Mouse (Mus musculus) midbrain, embryonic 14.5 days (tissue): ENCODE measurements around the gene Csnk2b. TPM values are rescaled to one million over a fixed set of nuclear protein-coding genes. Genes with fewer than 3 reads are reported as not detected.
"Not testable (repeated sequence)": the region's sequence is repeated elsewhere in the genome, so short reads cannot be mapped to it uniquely, and the experiment has no call there.

ENCODE experiments used
- ATAC-seq: fragments of 200-750 bp; cut with Nextera tagmentation; 2 replicates; pipeline ENCODE4 v1.8.0; 2017; ENCODE audit warnings: moderate number of reproducible peaks, moderate library complexity; ENCODE audit not compliant: low FRiP score, low TSS enrichment
- DNase-seq: peaks from one replicate; pipeline ENCODE4 v3.0.0-alpha.2; 2015
- H3K27ac ChIP-seq: fragments of 300-500 bp; sonication (generic); replicated peaks from 2 replicates; pipeline ENCODE4 v1.5.1; 2014; ENCODE audit warnings: mild to moderate bottlenecking, low read depth, low read length, moderate library complexity
- H3K27me3 ChIP-seq: fragments of 300-500 bp; sonication (generic); 2 replicates; pipeline ENCODE4 v1.6.1; 2014; ENCODE audit warnings: low read length, control low read depth, mixed read lengths; ENCODE audit not compliant: control insufficient read depth, insufficient read depth
- H3K36me3 ChIP-seq: fragments of 300-500 bp; sonication (generic); 2 replicates; pipeline ENCODE4 v1.6.1; 2014; ENCODE audit warnings: low read length, control low read depth; ENCODE audit not compliant: control insufficient read depth, insufficient read depth
- H3K4me1 ChIP-seq: fragments of 300-500 bp; sonication (generic); 2 replicates; pipeline ENCODE4 v1.6.1; 2014; ENCODE audit warnings: mild to moderate bottlenecking, antibody characterized with exemption, low read length, control low read depth; ENCODE audit not compliant: control insufficient read depth, insufficient read depth
- H3K4me2 ChIP-seq: fragments of 300-500 bp; sonication (generic); 2 replicates; pipeline ENCODE4 v1.6.1; 2014; ENCODE audit warnings: mild to moderate bottlenecking, low read length, moderate library complexity
- H3K4me3 ChIP-seq: fragments of 300-500 bp; sonication (generic); replicated peaks from 2 replicates; pipeline ENCODE4 v1.5.1; 2014; ENCODE audit warnings: low read depth, low read length
- H3K9ac ChIP-seq: fragments of 300-500 bp; sonication (generic); replicated peaks from 2 replicates; pipeline ENCODE4 v1.6.1; 2014; ENCODE audit warnings: mild to moderate bottlenecking, low read length, moderate library complexity
- H3K9me3 ChIP-seq: fragments of 300-500 bp; sonication (generic); 2 replicates; pipeline ENCODE4 v1.6.1; 2016; ENCODE audit warnings: low read length, control low read depth, mixed read lengths; ENCODE audit not compliant: control insufficient read depth
- WGBS: fragments of 180-500 bp; shearing (Covaris S2); extraction: QIAGEN DNeasy Blood & Tissue Kit; methylation state at CpG from one replicate; pipeline ENCODE4 v1.1.7; 2014; 5-methylcytosine and 5-hydroxymethylcytosine counted together
- polyA plus RNA-seq: library from polyadenylated mRNA; unstranded; fragments of >200 nt; fragmentation: Nextera tagmentation; extraction: Ambion mirVana; gene quantifications from 2 replicates; pipeline ENCODE4 v1.2.1, GENCODE M21; 2014

Csnk2b gene
- polyA plus RNA-seq, 1 experiment from 2014 or later: 334 TPM

DNA sequence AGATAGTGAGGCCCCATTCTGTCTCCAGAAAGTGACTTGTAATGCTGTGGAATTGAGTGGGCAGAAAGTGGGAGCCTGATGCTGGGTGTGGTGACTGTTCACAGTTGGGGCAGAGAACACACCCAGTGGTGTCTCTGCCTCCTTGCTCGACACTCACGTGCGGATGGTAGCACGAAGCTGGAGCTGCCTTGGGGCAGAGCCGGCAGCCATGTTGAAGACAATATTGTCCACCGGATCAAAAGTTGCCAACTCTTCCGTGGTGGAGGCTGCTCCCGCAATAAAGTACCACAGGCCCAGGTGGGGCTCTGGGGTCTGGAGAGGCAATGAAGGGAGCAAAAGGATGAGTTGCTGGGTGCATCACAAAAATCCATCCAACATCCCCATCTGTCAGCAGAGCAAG is 9.2 kb upstream of the Csnk2b start:
- ATAC-seq: no peak

DNA sequence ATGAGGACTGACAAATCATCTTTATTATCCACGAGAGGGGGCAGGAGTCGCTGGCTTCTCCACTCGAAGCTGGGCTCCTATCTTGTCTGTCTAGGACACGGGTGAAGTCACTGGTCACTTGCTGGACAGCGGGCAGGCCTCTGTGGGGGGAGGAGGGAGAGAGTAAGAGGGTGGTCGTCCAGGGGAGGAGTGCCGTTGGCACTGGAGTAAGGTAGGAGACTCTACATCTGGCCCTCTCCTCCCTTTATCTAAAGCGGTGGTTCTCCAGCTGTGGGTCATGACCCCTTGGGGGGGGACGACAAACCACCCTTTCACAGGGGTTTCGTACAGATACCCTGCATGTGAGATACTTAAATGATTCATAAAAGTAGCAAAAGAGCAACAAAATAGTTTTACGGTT is 7.1 kb upstream of the Csnk2b start:
- DNase-seq (no peak), ATAC-seq (no peak)
- Histone ChIP-seq H3K27me3 (no peaks in the 10 kb centered on the region), H3K27ac (no peak overlapping the region), H3K9me3 (no peaks in the 10 kb centered on the region), H3K36me3 (peaks cover 13% of the 10 kb centered on the region; the same call in 1 of the 2 replicates), H3K9ac (no peak overlapping the region), H3K4me3 (no peak overlapping the region), H3K4me1 (peaks cover 7% of the 10 kb centered on the region; the same call in 1 of the 2 replicates), H3K4me2 (no peak overlapping the region)
- WGBS: 73% methylated on average over 11 of the region's 11 CpGs

More for the DNA sequence above, 9.2 kb upstream of the Csnk2b start:
- peaks cover 7% of the 10 kb centered on the region; the same call in 1 of the 2 replicates for H3K4me1 ChIP-seq
- H3K9ac ChIP-seq: no peak overlapping the region
- H3K27me3 ChIP-seq: no peaks in the 10 kb centered on the region
- peaks cover 8% of the 10 kb centered on the region; the same call in 1 of the 2 replicates for H3K36me3 ChIP-seq
- no peaks in the 10 kb centered on the region for H3K9me3 ChIP-seq
- 89% methylated on average over 8 of the region's 8 CpGs for WGBS
- H3K27ac ChIP-seq: no peak overlapping the region
- no peak overlapping the region for H3K4me3 ChIP-seq
- no peak overlapping the region for H3K4me2 ChIP-seq
- DNase-seq: no peak

DNA sequence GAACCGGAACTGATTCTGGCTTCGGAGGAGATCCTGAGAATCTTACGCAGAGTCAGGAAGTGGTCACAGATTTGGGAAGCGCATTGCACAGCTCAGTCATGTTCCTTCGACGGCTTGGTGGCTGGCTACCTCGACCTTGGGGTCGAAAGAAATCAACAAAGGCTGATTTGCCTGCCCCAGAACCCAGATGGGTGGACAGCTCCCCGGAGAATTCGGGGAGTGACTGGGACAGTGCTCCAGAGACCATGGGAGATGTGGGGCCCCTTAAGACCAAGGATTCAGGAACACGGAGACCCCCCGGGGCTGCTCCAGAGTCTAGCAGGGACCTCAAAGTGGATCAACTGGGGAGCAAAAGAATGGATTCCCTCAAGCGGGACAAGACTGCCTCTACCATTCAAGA is 5.2 kb upstream of the Csnk2b start:
- Histone ChIP-seq H3K9me3 (no peaks in the 10 kb centered on the region), H3K27ac (no peak overlapping the region), H3K9ac (peak overlapping the region; percentile 78), H3K4me3 (peak overlapping the region; percentile 59), H3K27me3 (no peaks in the 10 kb centered on the region), H3K4me2 (peak overlapping the region; percentile 77), H3K36me3 (peaks cover 18% of the 10 kb centered on the region), H3K4me1 (peaks cover 13% of the 10 kb centered on the region; the same call in 1 of the 2 replicates)
- no peak for DNase-seq
- ATAC-seq: no peak
- WGBS: 68% methylated on average over 13 of the region's 13 CpGs

DNA sequence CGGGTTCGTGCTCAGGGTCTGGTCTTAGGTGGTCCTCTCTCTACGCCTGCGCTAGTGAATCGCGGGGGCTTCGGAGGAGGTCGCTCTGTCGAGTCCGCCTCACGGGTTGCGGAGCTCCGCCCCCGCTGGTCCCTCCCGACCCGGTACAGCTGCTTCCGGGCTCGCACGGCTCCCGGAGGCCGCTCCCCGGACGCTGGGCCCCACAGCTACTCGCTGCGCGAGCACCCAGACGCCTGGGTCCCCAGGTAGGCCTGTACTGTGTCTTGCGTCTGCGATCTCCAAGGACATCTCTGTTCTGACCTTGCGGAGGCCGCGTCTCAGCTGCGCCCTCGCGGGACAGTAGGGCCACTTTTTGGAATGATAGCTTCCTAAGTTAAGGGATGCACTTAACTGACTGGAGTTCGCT is 4.4 kb upstream of the Csnk2b start, which contains the start of gene D17H6S53E:
D17H6S53E (plus strand) TSS at position 168 of the 406 bp plus-strand sequence.
- Histone ChIP-seq H3K36me3 (peaks cover 18% of the 10 kb centered on the region), H3K27me3 (no peaks in the 10 kb centered on the region), H3K4me1 (peaks cover 13% of the 10 kb centered on the region; the same call in 1 of the 2 replicates), H3K9me3 (no peaks in the 10 kb centered on the region), H3K27ac (peak within 1 kb of the TSS; percentile 74), H3K9ac (peak within 1 kb of the TSS; percentile 78), H3K4me3 (peak within 1 kb of the TSS; percentile 59), H3K4me2 (peak within 1 kb of the TSS; percentile 77)
- peak; percentile 83 for DNase-seq
- WGBS: under 1% methylated on average over 36 of the region's 36 CpGs
- no peak; the same call in 1 of the 2 replicates for ATAC-seq

DNA sequence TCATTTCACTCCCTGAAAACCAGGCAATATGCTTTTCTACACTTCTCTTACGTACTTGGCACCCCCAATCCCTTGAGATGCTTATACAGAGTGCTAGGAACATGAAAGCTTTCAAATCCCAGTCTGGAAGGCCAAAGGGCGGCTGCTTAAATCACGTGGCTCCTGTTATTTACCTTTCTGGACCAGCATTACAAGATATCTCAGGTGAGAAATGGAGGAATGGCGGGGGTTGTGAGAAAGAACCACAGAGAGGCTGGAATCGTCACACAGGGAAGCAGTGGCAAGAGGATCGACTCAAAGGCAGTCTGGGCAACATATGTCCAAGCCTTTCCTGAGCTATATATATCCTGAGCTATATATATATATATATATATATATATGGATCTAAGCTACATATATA is 3.7 kb upstream of the Csnk2b start:
- H3K9ac ChIP-seq: peak overlapping the region; percentile 78
- peaks cover 18% of the 10 kb centered on the region for H3K36me3 ChIP-seq
- no peaks in the 10 kb centered on the region for H3K27me3 ChIP-seq
- DNase-seq (no peak), ATAC-seq (no peak)
- 42% methylated on average over 6 of the region's 6 CpGs for WGBS
- H3K9me3 ChIP-seq: no peaks in the 10 kb centered on the region
- peak overlapping the region; percentile 59 for H3K4me3 ChIP-seq
- peaks cover 13% of the 10 kb centered on the region; the same call in 1 of the 2 replicates for H3K4me1 ChIP-seq
- peak overlapping the region; percentile 77 for H3K4me2 ChIP-seq
- peak overlapping the region; percentile 74; the same call in 1 of the 2 replicates for H3K27ac ChIP-seq

DNA sequence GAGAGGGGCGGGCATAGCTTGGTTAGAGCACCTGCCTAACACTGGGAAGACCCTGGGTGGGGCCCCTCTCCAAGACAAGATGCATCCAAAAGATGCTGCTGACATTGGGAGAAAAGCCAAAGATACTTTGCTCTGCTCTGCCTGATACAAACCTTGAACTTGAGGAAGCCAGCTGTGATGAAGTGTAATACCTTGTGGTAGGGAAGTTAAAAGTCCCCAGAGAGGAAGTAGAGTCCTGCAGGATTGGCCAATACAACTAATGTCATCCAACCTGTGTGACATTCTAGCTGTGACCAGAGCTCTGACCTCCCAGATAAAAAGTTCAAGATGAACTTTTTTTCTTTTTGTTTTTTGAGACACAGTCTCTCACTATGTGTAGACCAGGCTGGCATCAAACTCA is 3.2 kb upstream of the Csnk2b start:
- DNase-seq: no peak
- no peak overlapping the region for H3K9ac ChIP-seq
- WGBS: 94% methylated on average over 1 of the region's 1 CpGs

DNA sequence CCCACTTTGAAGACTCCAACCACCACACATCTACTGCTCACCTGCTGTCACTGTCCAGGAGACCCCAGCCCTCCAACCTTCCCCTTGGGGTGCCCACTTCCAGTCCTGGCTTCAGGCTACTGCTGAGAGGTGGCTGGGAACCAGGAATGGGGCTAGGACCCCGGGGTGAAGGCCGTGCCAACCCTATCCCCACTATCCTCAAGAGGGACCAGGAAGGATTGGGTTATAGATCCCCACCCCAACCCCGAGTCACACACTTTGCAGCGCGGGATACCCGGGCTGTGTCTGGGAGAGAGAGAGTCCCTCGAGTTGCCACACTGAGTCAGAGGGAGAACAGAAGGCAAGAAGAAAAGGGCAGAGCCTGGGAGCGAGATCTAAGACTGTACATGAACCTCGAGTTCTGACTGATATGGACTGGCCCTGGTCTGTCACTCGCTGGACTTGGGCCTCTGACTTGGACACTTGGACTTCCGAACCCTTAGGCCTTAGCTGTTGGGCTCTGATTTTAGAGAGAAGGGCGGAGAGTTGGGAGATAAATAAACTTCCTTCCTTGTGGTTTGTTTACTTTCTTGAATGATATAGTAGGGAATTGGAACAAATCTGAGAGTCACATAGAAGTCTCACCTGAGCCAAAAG is 2.5 kb upstream of the Csnk2b start:
- peaks cover 16% of the 10 kb centered on the region; the same call in 1 of the 2 replicates for H3K36me3 ChIP-seq
- H3K4me1 ChIP-seq: peaks cover 19% of the 10 kb centered on the region
- WGBS: 95% methylated on average over 12 of the region's 12 CpGs

More for the DNA sequence above, 3.2 kb upstream of the Csnk2b start:
- Histone ChIP-seq H3K27ac (no peak overlapping the region), H3K9me3 (no peaks in the 10 kb centered on the region), H3K27me3 (no peaks in the 10 kb centered on the region), H3K36me3 (peaks cover 14% of the 10 kb centered on the region), H3K4me2 (no peak overlapping the region), H3K4me1 (peaks cover 18% of the 10 kb centered on the region), H3K4me3 (no peak overlapping the region)
- no peak for ATAC-seq

DNA sequence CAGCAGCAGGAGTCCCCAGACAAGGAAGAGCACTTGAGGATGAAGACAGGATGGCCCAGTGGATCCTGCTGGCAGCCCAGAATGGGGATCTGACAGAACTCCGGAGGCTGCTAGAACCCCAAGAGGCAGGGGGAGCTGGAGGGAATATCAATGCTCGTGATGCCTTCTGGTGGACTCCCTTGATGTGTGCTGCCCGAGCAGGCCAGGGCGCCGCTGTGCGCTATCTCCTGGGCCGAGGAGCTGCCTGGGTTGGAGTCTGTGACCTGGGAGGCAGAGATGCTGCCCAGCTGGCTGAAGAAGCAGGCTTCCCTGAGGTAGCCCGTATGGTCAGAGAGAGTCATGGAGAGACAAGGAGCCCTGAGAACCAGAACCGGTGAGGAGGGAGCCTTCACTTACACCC is 1.4 kb upstream of the Csnk2b start:
- H3K4me3 ChIP-seq, H3K9ac ChIP-seq, ATAC-seq, H3K27ac ChIP-seq, H3K9me3 ChIP-seq, H3K27me3 ChIP-seq, H3K4me2 ChIP-seq, DNase-seq: not testable (repeated sequence)
- Histone ChIP-seq H3K4me1 (peaks cover 19% of the 10 kb centered on the region), H3K36me3 (peaks cover 25% of the 10 kb centered on the region)
- WGBS: 89% methylated on average over 9 of the region's 9 CpGs

More for the DNA sequence above, 2.5 kb upstream of the Csnk2b start:
- H3K9me3 ChIP-seq, H3K4me3 ChIP-seq, H3K9ac ChIP-seq, ATAC-seq, H3K4me2 ChIP-seq, H3K27me3 ChIP-seq, H3K27ac ChIP-seq, DNase-seq: not testable (repeated sequence)
